Mouse (Mus musculus) ES-Bruce4 (cell line): ENCODE results near the gene Rnf8. TPM values are rescaled to one million over a fixed set of nuclear protein-coding genes. Genes with fewer than 3 reads are reported as not detected.

Experiments
- H3K27ac ChIP-seq: 2 replicates; pipeline ENCODE4 v1.5.1; 2012; ENCODE audit warnings: low read length, inconsistent platforms; ENCODE audit not compliant: insufficient read depth
- H3K27me3 ChIP-seq: 2 replicates; pipeline ENCODE4 v1.6.1; 2012; ENCODE audit warnings: mild to moderate bottlenecking, low read length, inconsistent platforms; ENCODE audit not compliant: control insufficient read depth, poor library complexity, insufficient read depth, severe bottlenecking
- H3K36me3 ChIP-seq: 2 replicates; pipeline ENCODE4 v1.6.1; 2012; ENCODE audit warnings: inconsistent platforms, mild to moderate bottlenecking, low read length, moderate library complexity; ENCODE audit not compliant: control insufficient read depth, poor library complexity, insufficient read depth, severe bottlenecking
- H3K4me1 ChIP-seq: one replicate; pipeline ENCODE4 v1.8.1; 2011; ENCODE audit warnings: low read length; ENCODE audit not compliant: control insufficient read depth, insufficient read depth
- H3K4me3 ChIP-seq: 2 replicates; pipeline ENCODE4 v1.5.1; 2011; ENCODE audit warnings: low read depth, mild to moderate bottlenecking, low read length
- H3K9ac ChIP-seq: 2 replicates; pipeline ENCODE4 v1.6.1; 2012; ENCODE audit warnings: low read depth, mild to moderate bottlenecking, inconsistent platforms; ENCODE audit not compliant: poor library complexity, severe bottlenecking
- H3K9me3 ChIP-seq: replicated peaks from 2 replicates; pipeline ENCODE4 v1.6.1; 2012; ENCODE audit warnings: mild to moderate bottlenecking, low read length, inconsistent platforms; ENCODE audit not compliant: control insufficient read depth, poor library complexity, insufficient read depth, severe bottlenecking
- CTCF ChIP-seq: IDR thresholded peaks from one replicate; pipeline ENCODE4 v1.8.1; 2011; ENCODE audit warnings: low read depth, low read length
- EP300 ChIP-seq: IDR thresholded peaks from 2 replicates; pipeline ENCODE4 v1.6.1; 2011; ENCODE audit warnings: low read depth, low read length; ENCODE audit not compliant: insufficient read depth
- POLR2A ChIP-seq: IDR thresholded peaks from one replicate; pipeline ENCODE4 v1.8.1; 2011; ENCODE audit warnings: low read length; ENCODE audit not compliant: insufficient read depth
- polyA plus RNA-seq: library from polyadenylated mRNA; stranded (reverse); fragments of >200 nt; gene quantifications from 2 replicates; pipeline ENCODE4 v1.2.4, GENCODE M21; 2011; ENCODE audit warnings: low read depth; ENCODE audit not compliant: missing spikeins, insufficient read depth, insufficient read length

The Rnf8 gene
- polyA plus RNA-seq, 1 experiment, result 37.5 TPM

GRCm38 (mm10) chr17:29615616-29616015, 1.0 kb downstream of the Rnf8 start:
- no peaks in the 10 kb centered on the region for H3K4me1 ChIP-seq
- H3K9ac ChIP-seq, result peak overlapping the region; percentile 93
- no peak overlapping the region for H3K27ac ChIP-seq
- TF ChIP-seq CTCF, result no peak
- TF ChIP-seq EP300, result no peak
- H3K36me3 ChIP-seq, result no peaks in the 10 kb centered on the region
- peak overlapping the region; percentile 93 for H3K4me3 ChIP-seq
- H3K27me3 ChIP-seq, result no peaks in the 10 kb centered on the region
- H3K9me3 ChIP-seq, result no peaks in the 10 kb centered on the region

GRCm38 (mm10) chr17:29619231-29619630, 4.6 kb downstream of the Rnf8 start:
- Histone ChIP-seq H3K9me3 (no peaks in the 10 kb centered on the region), H3K27me3 (no peaks in the 10 kb centered on the region), H3K27ac (no peak overlapping the region), H3K4me3 (no peak overlapping the region), H3K4me1 (no peaks in the 10 kb centered on the region), H3K9ac (no peak overlapping the region), H3K36me3 (peaks cover 3% of the 10 kb centered on the region; the same call in 1 of the 2 replicates)
- TF ChIP-seq POLR2A (no peak), EP300 (no peak), CTCF (no peak)

- TF ChIP-seq POLR2A (no peak), EP300 (no peak), CTCF (no peak)
- no peaks in the 10 kb centered on the region for H3K27me3 ChIP-seq
- peaks cover 3% of the 10 kb centered on the region; the same call in 1 of the 2 replicates for H3K36me3 ChIP-seq
Observed at GRCm38 (mm10) chr17:29623488-29623887, 8.9 kb downstream of the Rnf8 start.

GRCm38 (mm10) chr17:29627285-29627684, 12.7 kb downstream of the Rnf8 start:
- no peaks in the 10 kb centered on the region for H3K27me3 ChIP-seq
- H3K9ac ChIP-seq, result no peak overlapping the region
- no peaks in the 10 kb centered on the region for H3K4me1 ChIP-seq
- H3K27ac ChIP-seq, result no peak overlapping the region
- peaks cover 4% of the 10 kb centered on the region for H3K36me3 ChIP-seq
- H3K9me3 ChIP-seq, result no peaks in the 10 kb centered on the region
- no peak overlapping the region for H3K4me3 ChIP-seq
- TF ChIP-seq POLR2A (no peak), CTCF (no peak), EP300 (no peak)

More at GRCm38 (mm10) chr17:29623488-29623887, 8.9 kb downstream of the Rnf8 start:
- H3K4me3 ChIP-seq, result no peak overlapping the region
- no peak overlapping the region for H3K27ac ChIP-seq
- H3K9ac ChIP-seq, result no peak overlapping the region
- no peaks in the 10 kb centered on the region for H3K9me3 ChIP-seq
- H3K4me1 ChIP-seq, result no peaks in the 10 kb centered on the region

GRCm38 (mm10) chr17:29628946-29629345, 14.4 kb downstream of the Rnf8 start:
- no peaks in the 10 kb centered on the region for H3K27me3 ChIP-seq
- H3K9ac ChIP-seq, result no peak overlapping the region
- no peak overlapping the region for H3K4me3 ChIP-seq
- H3K36me3 ChIP-seq, result peaks cover 4% of the 10 kb centered on the region
- no peaks in the 10 kb centered on the region for H3K9me3 ChIP-seq
- H3K4me1 ChIP-seq, result peaks cover 1% of the 10 kb centered on the region
- no peak overlapping the region for H3K27ac ChIP-seq
- TF ChIP-seq EP300, result no peak
- no peak for TF ChIP-seq POLR2A
- no peak for TF ChIP-seq CTCF

GRCm38 (mm10) chr17:29629620-29630019, 15.0 kb downstream of the Rnf8 start:
- H3K27ac ChIP-seq, result no peak overlapping the region
- 0 out of 2 replicates have a peak, but pooled peaks have one; percentile 28 for TF ChIP-seq EP300
- no peak for TF ChIP-seq CTCF

More at GRCm38 (mm10) chr17:29629620-29630019, 15.0 kb downstream of the Rnf8 start:
- no peaks in the 10 kb centered on the region for H3K9me3 ChIP-seq
- H3K27me3 ChIP-seq, result no peaks in the 10 kb centered on the region
- H3K4me3 ChIP-seq, result no peak overlapping the region
- peaks cover 4% of the 10 kb centered on the region for H3K36me3 ChIP-seq
- H3K4me1 ChIP-seq, result peaks cover 1% of the 10 kb centered on the region
- H3K9ac ChIP-seq, result no peak overlapping the region
